Mouse (Mus musculus) frontal cortex, adult 2 months (tissue): ENCODE results near the gene Scn1a. TPM values are rescaled to one million over a fixed set of nuclear protein-coding genes. Genes with fewer than 3 reads are reported as not detected.

Experiments
- DNase-seq, 2 experiments: peaks; one replicate each; pipeline ENCODE4 v3.0.0; 2022; ENCODE audit warnings: low spot score in 1 of 2; ENCODE audit errors: extremely low spot score in 1 of 2
- polyA plus RNA-seq: library from polyadenylated mRNA; depleted of rRNA; stranded (reverse); fragments of >200 nt; gene quantifications from 2 replicates; pipeline ENCODE4 v1.2.3, GENCODE M21; 2012; rRNA removed

The Scn1a gene
- 40.7 and 42.5 TPM in 2 replicates for polyA plus RNA-seq

- DNase-seq, result peak; percentile 16 to 44
Observed at GRCm38 (mm10) chr2:66440711-66441110, at the start of gene Scn1a. Gene Scn1a (minus strand): TSS chr2:66440840.

- no peak for DNase-seq
Observed at GRCm38 (mm10) chr2:66478395-66478794, 37.8 kb upstream of the Scn1a start.

- peak in 1 of 2 experiments; percentile 66 for DNase-seq
Observed at GRCm38 (mm10) chr2:66473181-66473822, 32.7 kb upstream of the Scn1a start.

- no peak for DNase-seq
Observed at GRCm38 (mm10) chr2:66465484-66465883, 24.8 kb upstream of the Scn1a start.

GRCm38 (mm10) chr2:66464874-66465458 lies 24.3 kb upstream of the Scn1a start:
- DNase-seq, result no peak

- DNase-seq, result no peak
Observed at GRCm38 (mm10) chr2:66463916-66464315, 23.3 kb upstream of the Scn1a start.

GRCm38 (mm10) chr2:66462458-66462857 lies 21.8 kb upstream of the Scn1a start:
- DNase-seq, result no peak

GRCm38 (mm10) chr2:66439764-66440471 lies 722 bp downstream of the Scn1a start:
- peak in 1 of 2 experiments; percentile 45 for DNase-seq

GRCm38 (mm10) chr2:66436286-66436685 lies 4.4 kb downstream of the Scn1a start:
- no peak for DNase-seq

- peak; percentile 50 to 89 for DNase-seq
Observed at GRCm38 (mm10) chr2:66409740-66410290, 30.8 kb downstream of the Scn1a start.

- DNase-seq, result peak in 1 of 2 experiments; percentile 58
Observed at GRCm38 (mm10) chr2:66408899-66409739, 31.5 kb downstream of the Scn1a start.

- DNase-seq, result peak in 1 of 2 experiments; percentile 60
Observed at GRCm38 (mm10) chr2:66408456-66408855, 32.2 kb downstream of the Scn1a start.

GRCm38 (mm10) chr2:66392586-66392985 lies 48.1 kb downstream of the Scn1a start:
- DNase-seq, result peak in 1 of 2 experiments; percentile 34

- DNase-seq, result no peak
Observed at GRCm38 (mm10) chr2:66367957-66368356, 72.7 kb downstream of the Scn1a start.

GRCm38 (mm10) chr2:66350590-66350989 lies 90.0 kb downstream of the Scn1a start:
- no peak for DNase-seq

- no peak for DNase-seq
Observed at GRCm38 (mm10) chr2:66346622-66347021, 94.0 kb downstream of the Scn1a start.

- peak in 1 of 2 experiments; percentile 40 for DNase-seq
Observed at GRCm38 (mm10) chr2:66346181-66346580, 94.5 kb downstream of the Scn1a start.

- DNase-seq, result no peak
Observed at GRCm38 (mm10) chr2:66337406-66337805, 103.2 kb downstream of the Scn1a start.

- DNase-seq, result peak in 1 of 2 experiments; percentile 49
Observed at GRCm38 (mm10) chr2:66336396-66336795, 104.2 kb downstream of the Scn1a start.

GRCm38 (mm10) chr2:66272551-66272950 lies 168.1 kb downstream of the Scn1a start:
- DNase-seq, result no peak
